In the genomic region with DNA sequence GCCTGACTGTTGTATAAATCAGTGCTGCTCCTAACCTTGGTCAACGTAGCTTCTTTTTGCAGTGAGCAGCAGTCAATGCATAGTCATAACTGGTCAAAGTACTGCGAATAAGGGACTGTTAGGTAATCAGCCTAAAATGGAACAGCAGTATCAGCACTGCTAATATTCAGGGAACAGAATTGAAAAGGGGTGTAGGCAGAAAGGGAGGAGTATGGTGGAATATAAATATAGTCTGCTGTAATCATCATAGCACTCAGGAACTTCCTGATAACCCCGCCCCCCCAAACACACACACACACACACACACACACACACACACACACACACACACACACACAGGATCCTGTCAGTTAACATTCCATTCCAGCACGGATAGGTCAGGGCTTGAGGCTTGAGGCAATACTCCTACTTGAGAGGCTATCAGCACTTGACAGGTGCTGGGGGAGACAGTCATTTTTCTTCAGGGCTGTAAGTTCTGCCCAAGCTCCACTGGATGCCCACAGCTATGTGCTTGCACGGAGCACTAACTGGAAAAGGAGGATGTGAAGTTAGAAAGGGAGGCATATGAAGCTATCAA, we compare ENCODE assay signal across 20 mouse cellular contexts. TPM values are rescaled to one million over a fixed set of nuclear protein-coding genes. Genes with fewer than 3 reads are reported as not detected.
DNase-seq lines count a peak whose midpoint lies in the region; ATAC-seq and TF ChIP-seq lines count a peak whose summit lies in the region.
"Had no signal": no experiment of that assay in that cellular context is flagged by ENCODE, and none has a peak within 500 bp of the region (broad histone marks: within the 10 kb centered on the region; RNA-seq: fewer than 3 reads in every experiment).

No protein-coding gene starts in this region.

- DNase-seq in midbrain, embryonic 11.5 days (ENCODE audit: low spot score, missing footprints): peak; percentile 39
- peak; percentile 46 for DNase-seq in heart, postnatal 4 days
- DNase-seq in stomach, postnatal 0 days (ENCODE audit: low spot score): peak; percentile 61
- no peak for DNase-seq in liver
- no peak for DNase-seq in testis, postnatal 10 days (ENCODE audit: low spot score)
- DNase-seq in cerebellum, postnatal 36 days: no peak
- DNase-seq: adrenal gland, postnatal 14 days; cerebellum, adult 9-11 months; kidney, postnatal 4 days; thymus, postnatal 25 days had no signal

- H3K9ac ChIP-seq in midbrain, embryonic 11.5 days (ENCODE audit: low read length): no peak overlapping the region
- no peak overlapping the region for H3K9ac ChIP-seq in midbrain, embryonic 16.5 days (ENCODE audit: low read depth, low read length)
- no peak overlapping the region for H3K9ac ChIP-seq in heart, embryonic 11.5 days (ENCODE audit: low read depth, low read length)
- no peak overlapping the region for H3K9ac ChIP-seq in stomach, postnatal 0 days (ENCODE audit: low read length)
- H3K9ac ChIP-seq: forebrain, embryonic 13.5 days; hindbrain, embryonic 14.5 days; intestine, embryonic 15.5 days; midbrain, embryonic 12.5 days; neural tube, embryonic 15.5 days had no signal

- no peaks in the 10 kb centered on the region for H3K27me3 ChIP-seq in midbrain, embryonic 11.5 days (ENCODE audit: control insufficient read depth, insufficient read depth, low read length)
- no peaks in the 10 kb centered on the region for H3K27me3 ChIP-seq in midbrain, embryonic 16.5 days (ENCODE audit: control insufficient read depth, insufficient read depth, low read depth, low read length)
- no peaks in the 10 kb centered on the region for H3K27me3 ChIP-seq in heart, embryonic 11.5 days (ENCODE audit: control insufficient read depth, insufficient read depth, low read length)
- H3K27me3 ChIP-seq in stomach, postnatal 0 days (ENCODE audit: control insufficient read depth, insufficient read depth, low read length): no peaks in the 10 kb centered on the region
- H3K27me3 ChIP-seq: forebrain, embryonic 13.5 days; intestine, embryonic 15.5 days; midbrain, embryonic 12.5 days; neural tube, embryonic 15.5 days; Patski had no signal

- ATAC-seq in midbrain, embryonic 11.5 days (ENCODE audit: low FRiP score): no peak
- ATAC-seq in midbrain, embryonic 16.5 days: no peak
- peak; percentile 52; the same call in 1 of the 2 replicates for ATAC-seq in heart, embryonic 11.5 days (replicated peaks; ENCODE audit: insufficient number of reproducible peaks, low FRiP score, low TSS enrichment)
- peak; percentile 84 for ATAC-seq in stomach, postnatal 0 days (ENCODE audit: low FRiP score, low TSS enrichment)
- ATAC-seq: activated CD4-positive, CD25-positive, alpha-beta regulatory T cell, adult 4 months; forebrain, embryonic 13.5 days; intestine, embryonic 15.5 days; Patski had no signal

- 84% methylated on average over 4 of the region's 5 CpGs for WGBS in midbrain, embryonic 11.5 days
- WGBS in midbrain, embryonic 16.5 days: 89% methylated on average over 4 of the region's 5 CpGs
- WGBS in heart, embryonic 11.5 days (ENCODE audit: insufficient replicate concordance): 59% methylated on average over 5 of the region's 5 CpGs
- 66% methylated on average over 5 of the region's 5 CpGs for WGBS in stomach, postnatal 0 days

- no peaks in the 10 kb centered on the region for H3K9me3 ChIP-seq in midbrain, embryonic 11.5 days (ENCODE audit: control insufficient read depth, low read length)
- H3K9me3 ChIP-seq in midbrain, embryonic 16.5 days (replicated peaks; ENCODE audit: control insufficient read depth, low read length, poor library complexity, severe bottlenecking): no peaks in the 10 kb centered on the region
- no peaks in the 10 kb centered on the region for H3K9me3 ChIP-seq in heart, embryonic 11.5 days (replicated peaks; ENCODE audit: control insufficient read depth, low read length)
- no peaks in the 10 kb centered on the region for H3K9me3 ChIP-seq in stomach, postnatal 0 days (ENCODE audit: control insufficient read depth, low read length)
- H3K9me3 ChIP-seq: forebrain, embryonic 13.5 days; intestine, embryonic 15.5 days; midbrain, embryonic 12.5 days; neural tube, embryonic 15.5 days had no signal

- H3K4me3 ChIP-seq in midbrain, embryonic 11.5 days (ENCODE audit: low read depth, low read length): no peak overlapping the region
- H3K4me3 ChIP-seq in midbrain, embryonic 16.5 days (ENCODE audit: low read depth, low read length): no peak overlapping the region
- no peak overlapping the region for H3K4me3 ChIP-seq in heart, embryonic 11.5 days (ENCODE audit: low read depth, low read length)
- no peak overlapping the region for H3K4me3 ChIP-seq in stomach, postnatal 0 days (ENCODE audit: low read depth, low read length)
- H3K4me3 ChIP-seq: forebrain, embryonic 13.5 days; intestine, embryonic 15.5 days; midbrain, embryonic 12.5 days; neural tube, embryonic 15.5 days had no signal

- H3K4me2 ChIP-seq in midbrain, embryonic 11.5 days: no peak overlapping the region
- H3K4me2 ChIP-seq in midbrain, embryonic 16.5 days (ENCODE audit: low read length): no peak overlapping the region
- H3K4me2 ChIP-seq in heart, embryonic 11.5 days: no peak overlapping the region
- H3K4me2 ChIP-seq in stomach, postnatal 0 days (replicated peaks; ENCODE audit: low read depth): no peak overlapping the region
- H3K4me2 ChIP-seq: forebrain, embryonic 13.5 days; hindbrain, embryonic 14.5 days; intestine, embryonic 15.5 days; midbrain, embryonic 12.5 days; neural tube, embryonic 15.5 days had no signal

- no peak for TF ChIP-seq CTCF in stomach, postnatal 0 days (IDR thresholded peaks at IDR 0.05; ENCODE audit: low read depth)

- peaks cover 2% of the 10 kb centered on the region for H3K36me3 ChIP-seq in midbrain, embryonic 11.5 days (ENCODE audit: control insufficient read depth, insufficient read depth, low read length)
- H3K36me3 ChIP-seq in midbrain, embryonic 16.5 days (ENCODE audit: control insufficient read depth, insufficient read depth, low read length): peaks cover 18% of the 10 kb centered on the region
- peaks cover 9% of the 10 kb centered on the region for H3K36me3 ChIP-seq in heart, embryonic 11.5 days (ENCODE audit: control insufficient read depth, insufficient read depth, low read length)
- H3K36me3 ChIP-seq in stomach, postnatal 0 days (ENCODE audit: control insufficient read depth, insufficient read depth, low read length): peaks cover 5% of the 10 kb centered on the region; the same call in 1 of the 2 replicates

- no peak overlapping the region for H3K27ac ChIP-seq in midbrain, embryonic 11.5 days (ENCODE audit: low read depth, low read length)
- no peak overlapping the region for H3K27ac ChIP-seq in midbrain, embryonic 16.5 days (ENCODE audit: low read length)
- H3K27ac ChIP-seq in heart, embryonic 11.5 days (ENCODE audit: low read depth, low read length): peak overlapping the region; percentile 30; the same call in 1 of the 2 replicates
- H3K27ac ChIP-seq in stomach, postnatal 0 days (replicated peaks): no peak overlapping the region
- H3K27ac ChIP-seq: forebrain, embryonic 13.5 days; hindbrain, embryonic 14.5 days; intestine, embryonic 15.5 days; macrophage; midbrain, embryonic 12.5 days; neural tube, embryonic 15.5 days had no signal

- TF ChIP-seq EP300 in stomach, postnatal 0 days (optimal IDR thresholded peaks at IDR 0.05): no peak

- no peaks in the 10 kb centered on the region for H3K4me1 ChIP-seq in midbrain, embryonic 11.5 days (ENCODE audit: control insufficient read depth, insufficient read depth, low read length)
- no peaks in the 10 kb centered on the region for H3K4me1 ChIP-seq in midbrain, embryonic 16.5 days (ENCODE audit: control insufficient read depth, insufficient read depth, low read length)
- peaks cover 5% of the 10 kb centered on the region for H3K4me1 ChIP-seq in heart, embryonic 11.5 days (ENCODE audit: control insufficient read depth, insufficient read depth, low read length)
- H3K4me1 ChIP-seq in stomach, postnatal 0 days (replicated peaks; ENCODE audit: control insufficient read depth, insufficient read depth): no peaks in the 10 kb centered on the region
- H3K4me1 ChIP-seq: forebrain, embryonic 13.5 days; intestine, embryonic 15.5 days; midbrain, embryonic 12.5 days; neural tube, embryonic 15.5 days had no signal

RNA-seq across cellular contexts. Expression of a gene that starts 31.6 kb away (rescaled TPM):
- polyA plus RNA-seq in midbrain, embryonic 11.5 days (2014; fragmentation: Nextera tagmentation; extraction: Ambion mirVana): 77.1 and 78.9 TPM in 2 replicates
- 37.9 and 39.6 TPM in 2 replicates for polyA plus RNA-seq in midbrain, embryonic 16.5 days (2015; fragmentation: Nextera tagmentation; extraction: Ambion mirVana)
- polyA plus RNA-seq in heart, embryonic 11.5 days (2014; fragmentation: Nextera tagmentation; extraction: Ambion mirVana): 92.8 and 93.4 TPM in 2 replicates
- 10 to 100 TPM; 63.8 to 66.8 TPM for total RNA-seq in heart, postnatal 4 days (2021)
- 73.8 and 80.3 TPM in 2 replicates for polyA plus RNA-seq in stomach, postnatal 0 days (2015; fragmentation: Nextera tagmentation; extraction: Ambion mirVana)

RNA-seq across cellular contexts. Expression of a gene that starts 32.3 kb away (rescaled TPM):
- 101 TPM in 2 replicates for polyA plus RNA-seq in midbrain, embryonic 11.5 days (2014; fragmentation: Nextera tagmentation; extraction: Ambion mirVana)
- polyA plus RNA-seq in midbrain, embryonic 16.5 days (2015; fragmentation: Nextera tagmentation; extraction: Ambion mirVana): 40.3 and 53.9 TPM in 2 replicates
- 51.8 and 56.3 TPM in 2 replicates for polyA plus RNA-seq in heart, embryonic 11.5 days (2014; fragmentation: Nextera tagmentation; extraction: Ambion mirVana)
- total RNA-seq in heart, postnatal 4 days (2021): 10 to 100 TPM; 28.4 to 35.0 TPM
- polyA plus RNA-seq in stomach, postnatal 0 days (2015; fragmentation: Nextera tagmentation; extraction: Ambion mirVana): 25.2 and 25.8 TPM in 2 replicates

RNA-seq across cellular contexts. Expression of a gene that starts 43.4 kb away (rescaled TPM):
- 3.9 and 4.5 TPM in 2 replicates for polyA plus RNA-seq in midbrain, embryonic 11.5 days (2014; fragmentation: Nextera tagmentation; extraction: Ambion mirVana)
- 6.9 and 9.0 TPM in 2 replicates for polyA plus RNA-seq in midbrain, embryonic 16.5 days (2015; fragmentation: Nextera tagmentation; extraction: Ambion mirVana)
- 31.3 and 33.6 TPM in 2 replicates for polyA plus RNA-seq in heart, embryonic 11.5 days (2014; fragmentation: Nextera tagmentation; extraction: Ambion mirVana)
- 10 to 100 TPM; 38.6 to 45.5 TPM for total RNA-seq in heart, postnatal 4 days (2021)
- polyA plus RNA-seq in stomach, postnatal 0 days (2015; fragmentation: Nextera tagmentation; extraction: Ambion mirVana): 10.9 and 11.9 TPM in 2 replicates

Comparison
In these comparisons a context has a peak if more than half of its experiments do, and no peak if none do; other contexts are left out.
1. ATAC-seq: peak in heart, embryonic 11.5 days (single experiment) and stomach, postnatal 0 days (single experiment); none in midbrain, embryonic 11.5 days (single experiment) and midbrain, embryonic 16.5 days (single experiment).
2. DNase-seq: peak in midbrain, embryonic 11.5 days (single experiment), heart, postnatal 4 days (single experiment) and stomach, postnatal 0 days (single experiment); none in liver (single experiment), testis, postnatal 10 days (single experiment) and cerebellum, postnatal 36 days (0 of 2).